Mouse (Mus musculus) kidney, postnatal 14 days (tissue): ENCODE data around the gene Vps54.
A peak's percentile ranks its signal among the peaks of the same experiment; 100 is the strongest.
"Not testable (repeated sequence)": the region's sequence is repeated elsewhere in the genome, so short reads cannot be mapped to it uniquely, and the experiment has no call there.

Experiments
- DNase-seq: peaks from one replicate; pipeline ENCODE4 v3.0.0; 2022; ENCODE audit warnings: mixed read lengths

The Vps54 gene

GRCm38 (mm10) chr11:21247203-21247865 lies 8.3 kb downstream of the Vps54 start:
- no peak for DNase-seq

GRCm38 (mm10) chr11:21247940-21248339 lies 8.9 kb downstream of the Vps54 start:
- no peak for DNase-seq

GRCm38 (mm10) chr11:21250366-21250765 lies 11.3 kb downstream of the Vps54 start:
- DNase-seq, result no peak

- not testable (repeated sequence) for DNase-seq
Observed at GRCm38 (mm10) chr11:21258611-21259010, 19.5 kb downstream of the Vps54 start.

GRCm38 (mm10) chr11:21265423-21265822 lies 26.3 kb downstream of the Vps54 start:
- DNase-seq, result no peak

GRCm38 (mm10) chr11:21276151-21276550 lies 37.1 kb downstream of the Vps54 start:
- DNase-seq, result no peak

GRCm38 (mm10) chr11:21286391-21286790 lies 47.3 kb downstream of the Vps54 start:
- DNase-seq, result no peak

GRCm38 (mm10) chr11:21288153-21288552 lies 49.1 kb downstream of the Vps54 start:
- not testable (repeated sequence) for DNase-seq

GRCm38 (mm10) chr11:21295486-21295885 lies 56.4 kb downstream of the Vps54 start:
- no peak for DNase-seq

GRCm38 (mm10) chr11:21303619-21304018 lies 64.5 kb downstream of the Vps54 start:
- DNase-seq, result no peak

- DNase-seq, result no peak
Observed at GRCm38 (mm10) chr11:21307078-21307668, 68.1 kb downstream of the Vps54 start.

- peak; percentile 27 for DNase-seq
Observed at GRCm38 (mm10) chr11:21308119-21308518, 69.0 kb downstream of the Vps54 start.

- DNase-seq, result no peak
Observed at GRCm38 (mm10) chr11:21309516-21309915, 70.4 kb downstream of the Vps54 start.

GRCm38 (mm10) chr11:21313922-21314657 lies 75.0 kb downstream of the Vps54 start:
- no peak for DNase-seq

- DNase-seq, result no peak
Observed at GRCm38 (mm10) chr11:21321577-21321976, 82.5 kb downstream of the Vps54 start.

GRCm38 (mm10) chr11:21322349-21322748 lies 83.3 kb downstream of the Vps54 start:
- no peak for DNase-seq

- DNase-seq, result peak; percentile 40
Observed at GRCm38 (mm10) chr11:21325781-21326180, 86.7 kb downstream of the Vps54 start.

GRCm38 (mm10) chr11:21326770-21327169 lies 87.7 kb downstream of the Vps54 start:
- peak; percentile 8 for DNase-seq

GRCm38 (mm10) chr11:21327486-21327885 lies 88.4 kb downstream of the Vps54 start:
- no peak for DNase-seq

- DNase-seq, result no peak
Observed at GRCm38 (mm10) chr11:21328141-21328540, 89.1 kb downstream of the Vps54 start.

- DNase-seq, result no peak
Observed at GRCm38 (mm10) chr11:21332639-21333295, 93.7 kb downstream of the Vps54 start.

- DNase-seq, result no peak
Observed at GRCm38 (mm10) chr11:21337855-21338254, 98.8 kb downstream of the Vps54 start.

GRCm38 (mm10) chr11:21339088-21339487 lies 100.0 kb downstream of the Vps54 start:
- no peak for DNase-seq
